Mouse (Mus musculus) hindbrain, embryonic 16.5 days (tissue): Measurements from ENCODE around the gene Angpt4. TPM values are rescaled to one million over a fixed set of nuclear protein-coding genes. Genes with fewer than 3 reads are reported as not detected.

Experiments
- ATAC-seq: fragments of 200-750 bp; cut with Nextera tagmentation; 2 replicates; pipeline ENCODE4 v1.8.0; 2017; ENCODE audit warnings: moderate TSS enrichment, moderate library complexity
- H3K27ac ChIP-seq: fragments of 300-500 bp; sonication (generic); 2 replicates; pipeline ENCODE4 v1.5.1; 2014; ENCODE audit warnings: low read depth, mild to moderate bottlenecking, control low read depth, low read length, moderate library complexity
- H3K27me3 ChIP-seq: fragments of 300-500 bp; sonication (generic); replicated peaks from 2 replicates; pipeline ENCODE4 v1.6.1; 2014; ENCODE audit warnings: low read length; ENCODE audit not compliant: control insufficient read depth, insufficient read depth
- H3K36me3 ChIP-seq: fragments of 300-500 bp; sonication (generic); 2 replicates; pipeline ENCODE4 v1.6.1; 2014; ENCODE audit warnings: mild to moderate bottlenecking, low read length, moderate library complexity, mixed read lengths; ENCODE audit not compliant: control insufficient read depth, insufficient read depth
- H3K4me1 ChIP-seq: fragments of 300-500 bp; sonication (generic); 2 replicates; pipeline ENCODE4 v1.6.1; 2014; ENCODE audit warnings: low read depth, low read length; ENCODE audit not compliant: control insufficient read depth, insufficient read depth
- H3K4me2 ChIP-seq: fragments of 300-500 bp; sonication (generic); 2 replicates; pipeline ENCODE4 v1.6.1; 2014; ENCODE audit warnings: mild to moderate bottlenecking, low read length, control low read depth, moderate library complexity
- H3K4me3 ChIP-seq: fragments of 300-500 bp; sonication (generic); 2 replicates; pipeline ENCODE4 v1.5.1; 2014; ENCODE audit warnings: mild to moderate bottlenecking, low read length, control low read depth, moderate library complexity
- H3K9ac ChIP-seq: fragments of 300-500 bp; sonication (generic); 2 replicates; pipeline ENCODE4 v1.6.1; 2014; ENCODE audit warnings: low read depth, mild to moderate bottlenecking, control low read depth, low read length, moderate library complexity
- H3K9me3 ChIP-seq: fragments of 300-500 bp; sonication (generic); 2 replicates; pipeline ENCODE4 v1.6.1; 2014; ENCODE audit warnings: mild to moderate bottlenecking, low read length, moderate library complexity; ENCODE audit not compliant: control insufficient read depth
- WGBS: fragments of 180-500 bp; shearing (Covaris S2); extraction: QIAGEN DNeasy Blood & Tissue Kit; methylation state at CpG from one replicate; pipeline ENCODE4 v1.1.7; 2014; 5-methylcytosine and 5-hydroxymethylcytosine counted together
- polyA plus RNA-seq: library from polyadenylated mRNA; unstranded; fragments of >200 nt; fragmentation: Nextera tagmentation; extraction: Ambion mirVana; gene quantifications from 2 replicates; pipeline ENCODE4 v1.2.1, GENCODE M21; 2015

Gene Angpt4
- polyA plus RNA-seq, 1 experiment from 2014 or later, result 0.46 TPM

DNA sequence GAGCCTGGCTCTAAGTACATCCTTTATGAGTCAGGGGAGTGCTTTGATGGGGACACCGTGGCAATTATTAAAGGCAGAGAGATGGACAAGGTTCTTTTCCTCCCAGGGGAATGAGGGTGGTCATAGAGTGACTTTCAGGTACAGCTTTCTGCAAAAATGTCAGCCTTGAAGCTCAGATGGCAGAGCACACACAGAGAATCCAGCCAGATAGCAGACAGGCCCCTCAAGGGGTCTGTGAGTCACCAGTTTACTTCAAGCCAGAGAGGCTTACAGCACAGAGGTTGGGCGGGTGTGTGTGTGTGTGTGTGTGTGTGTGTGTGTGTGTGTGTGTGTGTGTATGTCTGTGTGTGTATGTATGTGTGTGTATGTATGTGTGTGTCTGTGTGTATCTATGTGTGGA lies 4.0 kb upstream of the Angpt4 start:
- H3K9me3 ChIP-seq, result no peaks in the 10 kb centered on the region
- H3K4me2 ChIP-seq, result no peak overlapping the region
- WGBS, result 80% methylated on average over 2 of the region's 2 CpGs
- H3K27ac ChIP-seq, result no peak overlapping the region
- H3K9ac ChIP-seq, result no peak overlapping the region
- no peaks in the 10 kb centered on the region for H3K27me3 ChIP-seq
- no peaks in the 10 kb centered on the region for H3K36me3 ChIP-seq
- 0 out of 2 replicates have a peak, but pooled peaks cover 2% of the 10 kb centered on the region for H3K4me1 ChIP-seq
- no peak overlapping the region for H3K4me3 ChIP-seq
- no peak for ATAC-seq

DNA sequence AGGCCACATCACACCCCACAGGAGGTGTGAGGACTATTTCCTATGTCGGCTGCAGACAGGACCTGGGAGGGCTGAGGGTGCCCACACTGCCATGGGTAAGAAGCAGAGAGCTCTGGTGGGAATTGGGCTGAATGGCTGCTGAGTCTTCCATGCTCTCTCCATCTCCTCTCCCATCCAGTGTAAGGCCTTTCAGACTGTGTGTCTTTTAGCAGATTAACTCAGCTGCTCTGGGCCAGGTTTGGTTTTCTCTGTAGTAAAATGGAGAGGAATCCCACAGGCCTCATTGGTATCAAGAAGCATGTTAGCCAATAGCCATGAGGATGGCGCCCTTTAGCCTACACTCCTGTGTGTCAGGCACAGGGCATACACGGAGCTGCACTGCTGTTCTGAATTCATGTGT lies 1.6 kb upstream of the Angpt4 start:
- Histone ChIP-seq H3K4me1 (0 out of 2 replicates have a peak, but pooled peaks cover 2% of the 10 kb centered on the region), H3K4me2 (no peak overlapping the region), H3K9ac (no peak overlapping the region), H3K27ac (no peak overlapping the region), H3K36me3 (no peaks in the 10 kb centered on the region), H3K27me3 (no peaks in the 10 kb centered on the region), H3K9me3 (no peaks in the 10 kb centered on the region), H3K4me3 (no peak overlapping the region)
- ATAC-seq, result no peak
- WGBS, result 77% methylated on average over 3 of the region's 3 CpGs

DNA sequence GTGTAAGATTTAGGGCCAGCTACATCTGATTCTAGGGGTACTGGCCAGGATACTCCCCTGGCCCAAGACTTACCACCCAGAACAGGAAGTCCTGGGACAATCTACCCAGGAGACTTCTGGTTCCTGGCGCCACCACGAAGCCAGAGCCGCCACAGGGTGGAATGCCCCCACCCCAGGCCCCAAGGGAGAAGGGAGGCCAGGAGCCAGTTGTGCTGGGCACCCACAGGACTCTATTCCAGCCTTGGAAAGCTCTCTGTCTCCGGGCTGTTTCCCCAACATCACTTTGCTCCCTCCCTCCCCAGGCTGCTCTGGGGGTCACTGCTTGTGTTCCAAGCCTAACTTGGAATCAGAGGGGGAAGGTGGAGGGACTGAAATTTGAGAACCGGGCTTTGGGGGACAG lies 512 bp upstream of the Angpt4 start:
- WGBS, result 46% methylated on average over 5 of the region's 5 CpGs
- Histone ChIP-seq H3K36me3 (no peaks in the 10 kb centered on the region), H3K27ac (no peak overlapping the region), H3K4me2 (no peak overlapping the region), H3K27me3 (no peaks in the 10 kb centered on the region), H3K4me3 (no peak overlapping the region), H3K9ac (no peak overlapping the region), H3K9me3 (no peaks in the 10 kb centered on the region), H3K4me1 (0 out of 2 replicates have a peak, but pooled peaks cover 2% of the 10 kb centered on the region)
- ATAC-seq, result no peak

DNA sequence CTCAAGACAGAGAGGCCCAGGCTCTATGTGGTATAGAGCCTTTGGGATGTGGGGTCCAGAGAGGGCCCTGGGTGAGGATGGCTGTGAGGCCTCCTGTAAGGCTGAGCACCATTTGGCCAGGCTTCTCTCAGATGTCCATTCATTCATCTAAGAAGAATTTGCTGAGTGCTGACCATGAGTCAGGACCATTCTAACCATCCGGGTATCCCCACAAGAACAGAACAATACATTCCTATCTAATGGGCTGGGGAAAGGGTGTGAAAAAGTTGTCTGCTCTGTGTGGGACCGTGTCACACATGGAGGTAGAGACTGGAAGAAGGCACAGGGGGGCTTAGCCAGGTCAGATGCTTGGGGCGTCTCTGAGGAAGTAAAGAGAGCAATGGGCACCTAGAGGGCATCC lies 741 bp downstream of the Angpt4 start:
- WGBS, result 80% methylated on average over 3 of the region's 3 CpGs
- Histone ChIP-seq H3K4me3 (no peak overlapping the region), H3K4me2 (no peak overlapping the region), H3K9me3 (no peaks in the 10 kb centered on the region), H3K36me3 (no peaks in the 10 kb centered on the region), H3K27ac (no peak overlapping the region), H3K4me1 (peaks cover 8% of the 10 kb centered on the region), H3K9ac (no peak overlapping the region), H3K27me3 (no peaks in the 10 kb centered on the region)
- no peak for ATAC-seq

DNA sequence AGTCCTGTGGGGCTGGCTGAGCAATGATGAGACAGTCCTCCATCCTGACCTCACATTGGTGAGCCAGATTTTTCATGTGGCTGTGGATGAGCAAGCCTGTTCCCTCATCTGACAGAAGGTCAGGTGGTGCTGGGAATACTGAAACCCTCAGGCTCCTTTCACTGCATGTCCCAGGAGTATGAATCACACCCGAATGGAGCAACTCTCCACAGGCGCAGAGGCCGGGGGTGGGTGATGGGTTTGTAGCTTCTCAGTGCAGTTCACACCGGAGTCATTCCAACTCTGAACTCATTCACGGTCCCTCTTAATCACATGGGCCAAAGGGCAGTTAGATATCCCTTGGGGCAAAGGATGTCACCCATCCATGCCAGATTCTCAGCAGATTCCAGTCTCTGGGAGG lies 3.1 kb downstream of the Angpt4 start:
- no peak overlapping the region for H3K4me2 ChIP-seq
- no peak overlapping the region for H3K4me3 ChIP-seq
- H3K9ac ChIP-seq, result no peak overlapping the region
- H3K36me3 ChIP-seq, result no peaks in the 10 kb centered on the region
- H3K4me1 ChIP-seq, result peaks cover 8% of the 10 kb centered on the region
- no peak overlapping the region for H3K27ac ChIP-seq
- H3K27me3 ChIP-seq, result no peaks in the 10 kb centered on the region
- no peak for ATAC-seq
- no peaks in the 10 kb centered on the region for H3K9me3 ChIP-seq
- WGBS, result 90% methylated on average over 5 of the region's 5 CpGs

DNA sequence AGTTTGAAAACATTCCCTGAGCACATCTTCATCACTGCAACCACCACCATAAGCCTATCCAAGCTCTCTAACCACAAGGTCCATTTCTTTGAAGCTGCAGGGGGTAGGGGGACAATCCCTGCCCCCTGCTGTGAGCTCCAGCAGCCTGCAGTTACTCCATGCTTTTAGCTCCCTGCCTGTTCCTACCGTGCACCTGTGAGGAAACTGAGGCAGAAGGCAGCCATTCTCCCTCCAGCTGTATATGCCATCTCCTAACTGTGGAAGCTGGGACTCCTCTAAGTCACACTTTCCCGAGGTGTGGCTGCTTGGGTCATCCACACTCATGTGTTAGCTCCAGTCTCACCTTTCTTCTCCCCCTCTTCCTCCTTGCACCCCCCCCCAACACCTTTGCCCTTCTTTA lies 4.1 kb downstream of the Angpt4 start:
- Histone ChIP-seq H3K27ac (no peak overlapping the region), H3K4me2 (no peak overlapping the region), H3K9ac (no peak overlapping the region), H3K36me3 (no peaks in the 10 kb centered on the region), H3K27me3 (no peaks in the 10 kb centered on the region), H3K9me3 (no peaks in the 10 kb centered on the region), H3K4me3 (no peak overlapping the region), H3K4me1 (peaks cover 8% of the 10 kb centered on the region)
- WGBS, result 32% methylated on average over 2 of the region's 2 CpGs
- ATAC-seq, result no peak

DNA sequence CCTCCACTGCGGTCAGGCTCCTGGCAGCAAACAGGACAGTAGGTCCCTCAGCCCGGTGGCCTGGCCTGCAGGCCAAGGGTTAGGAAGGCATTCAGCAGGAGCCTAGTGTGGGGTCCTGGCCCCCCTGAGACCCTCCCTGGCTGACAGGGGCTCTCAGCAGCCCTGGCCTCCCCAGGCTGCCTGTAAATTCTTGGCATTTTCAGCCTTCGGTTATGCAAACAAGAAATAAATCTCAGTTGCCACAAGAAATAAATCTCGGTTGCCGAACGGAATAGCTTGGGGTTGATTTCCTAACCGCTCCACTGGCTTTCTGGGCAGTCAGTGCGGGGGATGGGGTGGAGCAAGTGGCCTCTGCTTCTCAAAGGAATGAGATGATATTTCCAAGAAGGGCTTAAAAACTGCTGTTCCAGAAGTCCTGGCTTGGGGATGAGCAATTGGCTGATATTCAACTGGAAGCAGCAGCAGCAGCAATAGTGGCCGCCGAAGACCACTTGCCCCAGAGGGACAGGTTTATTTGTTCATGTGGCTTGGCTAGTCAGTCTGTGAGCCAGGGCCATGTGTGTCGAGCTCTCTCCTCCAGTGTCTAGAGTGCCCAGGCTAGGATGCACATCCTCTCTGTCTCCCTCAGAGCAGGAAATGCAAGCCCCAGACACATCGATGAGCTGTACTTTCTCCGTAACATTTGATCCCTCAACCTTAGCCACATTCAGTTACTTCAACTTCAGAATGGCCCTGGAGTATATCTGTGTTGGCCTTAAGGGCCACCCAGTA lies 5.2 kb downstream of the Angpt4 start:
- Histone ChIP-seq H3K4me2 (no peak overlapping the region), H3K36me3 (no peaks in the 10 kb centered on the region), H3K4me3 (no peak overlapping the region), H3K27ac (no peak overlapping the region), H3K27me3 (no peaks in the 10 kb centered on the region), H3K4me1 (peaks cover 6% of the 10 kb centered on the region), H3K9ac (no peak overlapping the region), H3K9me3 (no peaks in the 10 kb centered on the region)
- ATAC-seq, result no peak
- WGBS, result 55% methylated on average over 13 of the region's 13 CpGs

DNA sequence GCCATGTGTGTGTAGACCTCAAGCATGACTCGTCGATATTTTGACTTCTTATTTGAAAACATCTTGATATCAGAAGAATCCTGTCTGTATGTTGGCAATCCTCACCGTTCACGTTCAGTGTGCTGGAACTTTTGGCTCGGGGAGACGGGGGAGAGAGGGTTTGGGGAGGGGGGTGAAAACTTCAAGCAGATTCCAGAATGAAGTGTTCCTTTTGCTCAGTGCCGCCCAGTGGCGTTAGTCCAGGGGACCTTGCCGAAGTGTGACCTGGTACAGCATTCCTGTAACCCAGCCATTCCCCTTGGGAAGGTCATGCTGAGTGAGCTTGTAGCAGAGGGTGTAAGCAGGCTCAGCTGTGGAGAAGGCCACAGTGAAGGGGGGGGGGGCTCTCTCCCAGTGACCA lies 8.1 kb downstream of the Angpt4 start:
- Histone ChIP-seq H3K4me3 (no peak overlapping the region), H3K36me3 (no peaks in the 10 kb centered on the region), H3K9me3 (no peaks in the 10 kb centered on the region), H3K27me3 (no peaks in the 10 kb centered on the region), H3K4me1 (peaks cover 6% of the 10 kb centered on the region), H3K9ac (no peak overlapping the region), H3K4me2 (no peak overlapping the region), H3K27ac (no peak overlapping the region)
- WGBS, result 76% methylated on average over 9 of the region's 9 CpGs
- no peak for ATAC-seq

DNA sequence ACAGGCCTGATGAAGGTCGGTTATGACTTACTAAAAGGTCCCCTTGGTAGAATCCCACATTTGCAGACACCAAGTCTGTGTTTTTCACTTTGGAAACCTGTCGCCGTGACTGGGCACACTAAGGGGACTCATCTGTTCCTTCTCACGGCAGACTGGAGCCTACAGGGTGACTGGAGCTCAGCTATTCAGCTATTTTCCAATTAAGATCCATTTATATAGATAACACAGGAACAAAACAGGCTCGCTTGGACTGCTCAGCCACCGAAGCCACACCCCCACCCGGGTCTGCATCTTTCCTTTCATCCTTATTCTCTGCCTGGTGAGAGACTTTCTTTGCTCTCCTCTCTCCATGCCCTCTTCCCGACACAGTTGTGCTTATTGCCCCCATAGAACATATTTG lies 10.1 kb downstream of the Angpt4 start:
- Histone ChIP-seq H3K27ac (no peak overlapping the region), H3K9me3 (no peaks in the 10 kb centered on the region), H3K36me3 (no peaks in the 10 kb centered on the region), H3K27me3 (no peaks in the 10 kb centered on the region), H3K4me2 (no peak overlapping the region), H3K4me1 (peaks cover 6% of the 10 kb centered on the region), H3K4me3 (no peak overlapping the region), H3K9ac (no peak overlapping the region)
- WGBS, result 70% methylated on average over 8 of the region's 8 CpGs
- ATAC-seq, result no peak
